Mouse (Mus musculus) erythroblast, embryonic 14.5 days (primary cell): ENCODE measurements at regions not wholly inside any gene's neighbourhood (a gene's known extent, or its start where the extent isn't known, plus 50 kb on each side); places are given as distances from the start of the nearest gene placed in this dataset.

Experiments used
- GATA1 ChIP-seq: IDR thresholded peaks from 2 replicates; pipeline ENCODE4 v1.6.1; 2012; ENCODE audit warnings: low read length, inconsistent platforms, mixed read lengths
- TAL1 ChIP-seq: IDR thresholded peaks from 3 replicates; pipeline ENCODE4 v1.6.1; 2012; ENCODE audit warnings: low read length, inconsistent platforms, mixed read lengths

DNA sequence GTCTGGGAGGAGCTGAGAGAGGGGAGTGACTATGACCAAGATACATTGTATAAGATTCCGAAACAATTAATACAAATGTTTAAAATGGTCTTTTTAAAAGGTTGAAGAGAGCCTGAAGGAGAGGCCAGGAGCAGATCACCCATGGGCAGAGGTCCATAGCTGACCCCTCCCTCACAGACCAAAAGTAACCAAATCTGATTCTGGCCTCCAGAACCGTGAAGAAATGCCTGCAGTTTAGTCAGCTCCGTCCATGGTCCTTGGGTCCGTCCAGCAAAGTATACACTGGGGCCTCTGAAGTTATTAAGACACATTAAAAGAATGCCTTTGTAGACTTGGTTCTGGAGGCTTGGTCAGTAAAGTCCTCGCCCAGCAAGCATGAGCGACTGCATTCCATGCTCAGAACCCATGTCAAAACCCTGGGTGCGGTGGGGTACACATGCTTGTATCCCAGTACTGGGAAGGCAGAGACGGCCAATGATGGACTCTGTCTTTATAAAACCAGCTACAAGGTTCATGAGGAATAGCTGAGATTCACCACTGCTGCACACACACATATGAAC lies 236.5 kb downstream of the Setd4 start:
- TF ChIP-seq GATA1 (no peak), TAL1 (no peak)
